Mouse (Mus musculus) intestine, embryonic 16.5 days (tissue): ENCODE data around the gene Vmn1r128. TPM values are rescaled to one million over a fixed set of nuclear protein-coding genes. Genes with fewer than 3 reads are reported as not detected.
"Not testable (repeated sequence)": the region's sequence is repeated elsewhere in the genome, so short reads cannot be mapped to it uniquely, and the experiment has no call there.

Experiments used
- ATAC-seq: fragments of 200-750 bp; cut with Nextera tagmentation; 2 replicates; pipeline ENCODE4 v1.8.0; 2017; ENCODE audit warnings: moderate TSS enrichment, moderate library complexity
- H3K27ac ChIP-seq: fragments of 300-500 bp; sonication (generic); 2 replicates; pipeline ENCODE4 v1.5.1; 2014; ENCODE audit warnings: mild to moderate bottlenecking, low read length
- H3K27me3 ChIP-seq: fragments of 300-500 bp; sonication (generic); replicated peaks from 2 replicates; pipeline ENCODE4 v1.6.1; 2014; ENCODE audit warnings: low read length, control low read depth, mixed read lengths; ENCODE audit not compliant: control insufficient read depth, insufficient read depth
- H3K36me3 ChIP-seq: fragments of 300-500 bp; sonication (generic); 2 replicates; pipeline ENCODE4 v1.6.1; 2014; ENCODE audit warnings: low read length, control low read depth; ENCODE audit not compliant: control insufficient read depth, insufficient read depth
- H3K4me1 ChIP-seq: fragments of 300-500 bp; sonication (generic); 2 replicates; pipeline ENCODE4 v1.6.1; 2014; ENCODE audit warnings: low read length, control low read depth, mixed read lengths; ENCODE audit not compliant: control insufficient read depth, insufficient read depth
- H3K4me2 ChIP-seq: fragments of 300-500 bp; sonication (generic); 2 replicates; pipeline ENCODE4 v1.6.1; 2014; ENCODE audit warnings: low read depth, low read length, control low read depth
- H3K4me3 ChIP-seq: fragments of 300-500 bp; sonication (generic); 2 replicates; pipeline ENCODE4 v1.5.1; 2014; ENCODE audit warnings: mild to moderate bottlenecking, low read length
- H3K9ac ChIP-seq: fragments of 300-500 bp; sonication (generic); 2 replicates; pipeline ENCODE4 v1.6.1; 2014; ENCODE audit warnings: low read depth, low read length
- H3K9me3 ChIP-seq: fragments of 300-500 bp; sonication (generic); 2 replicates; pipeline ENCODE4 v1.6.1; 2016; ENCODE audit warnings: low read length, control low read depth; ENCODE audit not compliant: control insufficient read depth
- WGBS: fragments of 180-500 bp; shearing (Covaris S2); extraction: QIAGEN DNeasy Blood & Tissue Kit; methylation state at CpG from one replicate; pipeline ENCODE4 v1.1.7; 2014; 5-methylcytosine and 5-hydroxymethylcytosine counted together
- polyA plus RNA-seq: library from polyadenylated mRNA; unstranded; fragments of >200 nt; fragmentation: Nextera tagmentation; extraction: Ambion mirVana; gene quantifications from 2 replicates; pipeline ENCODE4 v1.2.1, GENCODE M21; 2015

Vmn1r128 gene
- polyA plus RNA-seq: not detected in 2 replicates

DNA sequence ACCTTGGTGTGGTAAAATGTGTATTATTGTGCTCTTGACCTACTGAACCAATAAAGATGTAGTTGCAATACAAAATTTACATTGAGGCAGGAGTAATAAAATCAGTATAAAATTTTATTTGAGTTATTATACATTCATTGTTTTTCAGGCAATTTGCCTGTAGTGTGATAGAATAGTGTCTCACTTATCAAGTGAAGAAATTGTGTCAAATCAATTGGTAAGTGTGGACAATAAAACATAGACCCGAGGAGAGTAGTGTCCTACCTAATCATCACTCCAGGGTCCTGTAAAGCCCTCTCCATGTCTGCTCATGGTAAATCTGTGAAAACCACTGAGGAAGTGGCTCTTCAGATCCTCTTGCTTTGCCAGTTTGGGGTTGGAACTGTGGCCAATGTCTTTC, at the start of gene Vmn1r128:
TSS of gene Vmn1r128 (plus strand) at position 301 of the 400 bp plus-strand sequence.
- H3K4me1 ChIP-seq, H3K9ac ChIP-seq, H3K27me3 ChIP-seq, H3K4me2 ChIP-seq, H3K9me3 ChIP-seq, ATAC-seq, H3K27ac ChIP-seq, H3K36me3 ChIP-seq, H3K4me3 ChIP-seq: not testable (repeated sequence)
- WGBS: 74% methylated on average over 1 of the region's 1 CpGs

DNA sequence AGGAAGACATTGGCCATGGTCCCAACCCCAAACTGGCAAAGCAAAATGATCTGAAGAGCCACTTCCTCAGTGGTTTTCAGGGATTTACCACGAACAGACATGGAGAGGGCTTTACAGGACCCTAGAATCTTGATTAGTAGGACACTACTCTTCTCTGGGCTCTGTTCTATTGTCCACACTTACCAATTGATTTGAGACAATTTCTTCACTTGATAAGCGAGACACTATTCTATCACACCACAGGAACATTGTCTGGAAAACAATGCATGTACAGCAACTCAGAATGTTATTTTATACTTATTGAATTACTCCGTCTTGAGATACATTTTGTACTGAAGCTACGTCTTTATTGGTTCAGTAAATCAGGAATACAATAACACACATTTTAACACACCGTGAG, 47.8 kb upstream of the Vmn1r128 start, which contains the start of gene Vmn1r126:
TSS of gene Vmn1r126 (minus strand) at position 101 of the 400 bp plus-strand sequence.
- not testable (repeated sequence) for H3K36me3 ChIP-seq, H3K27ac ChIP-seq, H3K9me3 ChIP-seq, ATAC-seq, H3K4me3 ChIP-seq, H3K27me3 ChIP-seq, H3K4me1 ChIP-seq, H3K4me2 ChIP-seq, H3K9ac ChIP-seq
- no CpG with 5 or more reads among the region's 5 CpGs for WGBS

DNA sequence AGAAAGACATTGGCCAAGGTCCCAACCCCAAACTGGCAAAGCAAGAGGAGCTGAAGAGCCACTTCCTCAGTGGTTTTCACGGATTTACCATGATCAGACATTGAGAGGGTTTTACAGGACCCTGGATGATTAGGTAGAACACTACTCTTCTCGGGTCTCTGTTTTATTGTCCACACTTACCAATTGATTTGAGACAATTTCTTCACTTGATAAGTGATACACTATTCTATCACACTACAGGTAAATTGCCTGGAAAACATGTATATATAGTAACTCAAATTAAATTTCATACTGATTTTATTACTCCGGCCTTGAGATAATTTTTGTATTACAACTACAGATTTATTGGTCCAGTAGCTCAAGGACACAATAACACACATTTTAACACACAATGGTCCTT, 29.4 kb upstream of the Vmn1r128 start, which contains the start of gene Vmn1r127:
TSS of gene Vmn1r127 (minus strand) at position 101 of the 400 bp plus-strand sequence.
- H3K27ac ChIP-seq, H3K9ac ChIP-seq, H3K9me3 ChIP-seq, H3K4me1 ChIP-seq, H3K36me3 ChIP-seq, H3K27me3 ChIP-seq, ATAC-seq, H3K4me2 ChIP-seq, H3K4me3 ChIP-seq: not testable (repeated sequence)
- no CpG with 5 or more reads among the region's 3 CpGs for WGBS

DNA sequence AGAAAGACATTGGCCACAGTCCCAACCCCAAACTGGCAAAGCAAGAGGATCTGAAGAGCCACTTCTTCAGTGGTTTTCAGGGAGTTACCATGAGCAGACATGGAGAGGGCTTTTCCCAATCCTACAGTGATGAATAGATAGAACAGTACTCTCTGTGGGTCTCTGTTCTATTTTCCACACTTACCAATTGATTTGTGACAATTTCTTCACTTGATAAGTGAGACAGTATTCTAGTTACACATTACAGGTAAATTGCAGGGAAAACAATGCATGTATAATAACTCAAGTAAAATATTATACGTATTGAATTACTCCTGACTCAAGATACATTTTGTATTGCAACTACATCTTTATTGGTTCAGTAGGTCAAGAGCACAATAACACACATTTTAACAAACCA, 12.0 kb downstream of the Vmn1r128 start, which contains the start of gene Vmn1r129:
TSS of gene Vmn1r129 (minus strand) at position 101 of the 400 bp plus-strand sequence.
- not testable (repeated sequence) for H3K4me2 ChIP-seq, H3K36me3 ChIP-seq, ATAC-seq

More for the DNA sequence above, 12.0 kb downstream of the Vmn1r128 start, which contains the start of gene Vmn1r129:
- H3K27me3 ChIP-seq, H3K9me3 ChIP-seq, H3K4me1 ChIP-seq, H3K27ac ChIP-seq, H3K9ac ChIP-seq, H3K4me3 ChIP-seq: not testable (repeated sequence)
- WGBS: no CpG with 5 or more reads among the region's 1 CpGs

Other genes starting within 250 kb of the Vmn1r128 start
- gene Vmn1r122, start 215.2 kb upstream of the Vmn1r128 start, polyA plus RNA-seq: not detected in 2 replicates
- gene Vmn1r123, start 187.2 kb upstream of the Vmn1r128 start, polyA plus RNA-seq: not detected in 2 replicates
- not detected in 2 replicates for gene Gm5157, start 158.9 kb upstream of the Vmn1r128 start, polyA plus RNA-seq
- gene Vmn1r124, start 88.8 kb upstream of the Vmn1r128 start, polyA plus RNA-seq: not detected in 2 replicates
- gene Vmn1r125, start 77.2 kb upstream of the Vmn1r128 start, polyA plus RNA-seq: not detected in 2 replicates
- not detected in 2 replicates for gene Vmn1r126, start 47.9 kb upstream of the Vmn1r128 start, polyA plus RNA-seq
- gene Vmn1r127, start 29.5 kb upstream of the Vmn1r128 start, polyA plus RNA-seq: not detected in 2 replicates
- gene Vmn1r129, start 11.9 kb downstream of the Vmn1r128 start, polyA plus RNA-seq: not detected in 2 replicates
- gene Gm6882, start 83.4 kb downstream of the Vmn1r128 start, polyA plus RNA-seq: not detected in 2 replicates
- not detected in 2 replicates for gene Vmn1r130, start 162.4 kb downstream of the Vmn1r128 start, polyA plus RNA-seq
- gene Vmn1r131, start 196.7 kb downstream of the Vmn1r128 start, polyA plus RNA-seq: not detected in 2 replicates